In the genomic region with DNA sequence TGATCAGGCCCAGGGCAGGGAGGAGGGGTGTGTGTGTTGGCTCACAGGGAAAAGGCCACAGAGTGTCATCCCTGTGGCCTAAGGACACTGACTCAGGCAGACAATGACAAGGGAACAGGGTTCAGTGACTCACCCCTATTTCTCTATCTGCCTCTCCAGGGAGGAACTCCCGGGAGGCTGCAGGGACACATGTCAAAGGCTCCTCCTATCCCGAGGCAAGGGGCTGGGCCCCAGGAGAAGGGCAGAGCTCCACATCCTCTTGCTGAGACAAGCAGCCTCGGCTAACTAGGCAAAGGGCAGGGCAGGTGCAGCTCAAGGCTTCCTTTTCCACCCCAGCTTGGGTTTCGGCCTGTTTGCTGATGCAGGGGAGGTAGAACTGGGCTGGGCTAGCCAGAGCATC, we compare ENCODE assay signal across 8 mouse cellular contexts. TPM values are rescaled to one million over a fixed set of nuclear protein-coding genes. Genes with fewer than 3 reads are reported as not detected.
A peak's percentile ranks its signal among the peaks of the same experiment; 100 is the strongest.
DNase-seq lines count a peak whose midpoint lies in the region; ATAC-seq and TF ChIP-seq lines count a peak whose summit lies in the region.

No protein-coding gene starts in this region.

- WGBS in kidney, embryonic 16.5 days: 15% methylated on average over 4 of the region's 4 CpGs
- 14% methylated on average over 4 of the region's 4 CpGs for WGBS in small intestine, adult 2 months

- no peaks in the 10 kb centered on the region for H3K27me3 ChIP-seq in testis, adult 2 months (ENCODE audit: control insufficient read depth, insufficient read depth, low read length)
- no peaks in the 10 kb centered on the region for H3K27me3 ChIP-seq in kidney, embryonic 16.5 days (ENCODE audit: insufficient read depth, low read length)
- H3K27me3 ChIP-seq in small intestine, adult 2 months (ENCODE audit: control insufficient read depth, insufficient read depth, low read length): no peaks in the 10 kb centered on the region

- H3K9ac ChIP-seq in kidney, embryonic 16.5 days (replicated peaks; ENCODE audit: low read length): no peak overlapping the region; the same call in 1 of the 2 replicates

- peaks cover 5% of the 10 kb centered on the region for H3K36me3 ChIP-seq in testis, adult 2 months (ENCODE audit: control insufficient read depth, insufficient read depth, low read length)
- peaks cover 19% of the 10 kb centered on the region for H3K36me3 ChIP-seq in kidney, embryonic 16.5 days (ENCODE audit: insufficient read depth, low read length)
- peaks cover 28% of the 10 kb centered on the region for H3K36me3 ChIP-seq in small intestine, adult 2 months (ENCODE audit: control insufficient read depth, insufficient read depth, low read length)

- no peaks in the 10 kb centered on the region for H3K9me3 ChIP-seq in kidney, embryonic 16.5 days (ENCODE audit: low read length)

- ATAC-seq in kidney, embryonic 16.5 days (ENCODE audit: low FRiP score, low TSS enrichment): peak; percentile 55; the same call in 1 of the 2 replicates

- TF ChIP-seq POLR2A in testis, adult 2 months (IDR thresholded peaks at IDR 0.05; ENCODE audit: control insufficient read depth, low read depth, low read length): no peak
- peak; percentile 63; the same call in 1 of the 2 replicates for TF ChIP-seq POLR2A in small intestine, adult 2 months (IDR thresholded peaks at IDR 0.05; ENCODE audit: low read depth, low read length)

- no peak for DNase-seq in testis, postnatal 14 days (ENCODE audit: low spot score)
- DNase-seq in gastrocnemius, adult 8-10 months (ENCODE audit: low spot score in 2 of 2): peak; percentile 80 to 87
- DNase-seq in frontal cortex, postnatal 14 days (ENCODE audit: low spot score in 2 of 2): no peak
- DNase-seq in spleen, postnatal 10 days (ENCODE audit: low spot score in 2 of 2): no peak
- DNase-seq in left cerebral cortex, adult 8-10 months (ENCODE audit: low spot score in 2 of 2): no peak

- H3K4me2 ChIP-seq in kidney, embryonic 16.5 days (replicated peaks; ENCODE audit: low read depth, low read length): no peak overlapping the region

- H3K4me1 ChIP-seq in testis, adult 2 months (ENCODE audit: control insufficient read depth, insufficient read depth, low read length): no peaks in the 10 kb centered on the region
- H3K4me1 ChIP-seq in kidney, embryonic 16.5 days (ENCODE audit: insufficient read depth, low read length): peaks cover 11% of the 10 kb centered on the region; the same call in 1 of the 2 replicates
- H3K4me1 ChIP-seq in small intestine, adult 2 months (ENCODE audit: control insufficient read depth, insufficient read depth, insufficient read length, low read length): peaks cover 18% of the 10 kb centered on the region

- H3K4me3 ChIP-seq in testis, adult 2 months (ENCODE audit: control insufficient read depth, low read depth, low read length): no peak overlapping the region
- H3K4me3 ChIP-seq in kidney, embryonic 16.5 days (ENCODE audit: low read length): no peak overlapping the region
- no peak overlapping the region for H3K4me3 ChIP-seq in small intestine, adult 2 months (ENCODE audit: low read depth, low read length)

- H3K27ac ChIP-seq in testis, adult 2 months (ENCODE audit: control insufficient read depth, insufficient read depth, low read depth, low read length): 0 out of 2 replicates have a peak overlapping the region, but pooled peaks have one; percentile 34
- H3K27ac ChIP-seq in kidney, embryonic 16.5 days (ENCODE audit: low read length): peak overlapping the region; percentile 54
- H3K27ac ChIP-seq in small intestine, adult 2 months (ENCODE audit: insufficient read depth, low read depth, low read length): peak overlapping the region; percentile 81

- no peak for TF ChIP-seq CTCF in testis, adult 2 months (IDR thresholded peaks at IDR 0.05; ENCODE audit: control insufficient read depth, insufficient read depth, insufficient replicate concordance, low read depth, low read length)
- no peak; the same call in 1 of the 2 replicates for TF ChIP-seq CTCF in small intestine, adult 2 months (IDR thresholded peaks at IDR 0.05; ENCODE audit: extremely low read depth, insufficient read length, insufficient replicate concordance, low read depth, low read length)

RNA-seq across cellular contexts. Expression of a gene that starts 12.9 kb away (rescaled TPM):
- polyA plus RNA-seq in testis, adult 2 months (2012; rRNA removed): 7.3 and 8.0 TPM in 2 replicates
- 100 to 1,000 TPM; 111 to 127 (median 125) TPM for total RNA-seq in gastrocnemius, adult 8-10 months (2022)
- 29.6 and 32.6 TPM in 2 replicates for polyA plus RNA-seq in kidney, embryonic 16.5 days (2015; fragmentation: Nextera tagmentation; extraction: Ambion mirVana)
- 14.7 and 33.2 TPM in 2 replicates for polyA plus RNA-seq in small intestine, adult 2 months (2012; rRNA removed)
- 10 to 100 TPM; 26.6 to 40.2 (median 33.5) TPM for total RNA-seq in left cerebral cortex, adult 8-10 months (2022)

RNA-seq across cellular contexts. Expression of a gene that starts 26.0 kb away (rescaled TPM):
- 22.2 and 23.5 TPM in 2 replicates for polyA plus RNA-seq in testis, adult 2 months (2012; rRNA removed)
- 10 to 100 TPM; 39.0 to 44.3 (median 39.3) TPM for total RNA-seq in gastrocnemius, adult 8-10 months (2022)
- polyA plus RNA-seq in kidney, embryonic 16.5 days (2015; fragmentation: Nextera tagmentation; extraction: Ambion mirVana): 167 and 172 TPM in 2 replicates
- polyA plus RNA-seq in small intestine, adult 2 months (2012; rRNA removed): 22.6 and 47.0 TPM in 2 replicates
- 10 to 100 TPM; 38.1 to 43.5 (median 38.2) TPM for total RNA-seq in left cerebral cortex, adult 8-10 months (2022)

RNA-seq across cellular contexts. Expression of a gene that starts 26.4 kb away (rescaled TPM):
- 112 and 118 TPM in 2 replicates for polyA plus RNA-seq in testis, adult 2 months (2012; rRNA removed)
- total RNA-seq in gastrocnemius, adult 8-10 months (2022): 1,000 to 10,000 TPM; 1,068 to 1,166 (median 1,137) TPM
- 281 and 293 TPM in 2 replicates for polyA plus RNA-seq in kidney, embryonic 16.5 days (2015; fragmentation: Nextera tagmentation; extraction: Ambion mirVana)
- polyA plus RNA-seq in small intestine, adult 2 months (2012; rRNA removed): 266 and 416 TPM in 2 replicates
- total RNA-seq in left cerebral cortex, adult 8-10 months (2022): 100 to 1,000 TPM; 453 to 537 (median 485) TPM

RNA-seq across cellular contexts. Expression of a gene that starts 43.5 kb away (rescaled TPM):
- 36.1 and 38.9 TPM in 2 replicates for polyA plus RNA-seq in testis, adult 2 months (2012; rRNA removed)
- total RNA-seq in gastrocnemius, adult 8-10 months (2022): 100 to 1,000 TPM; 191 to 229 (median 196) TPM
- 25.7 and 28.9 TPM in 2 replicates for polyA plus RNA-seq in kidney, embryonic 16.5 days (2015; fragmentation: Nextera tagmentation; extraction: Ambion mirVana)
- polyA plus RNA-seq in small intestine, adult 2 months (2012; rRNA removed): 5.6 and 9.4 TPM in 2 replicates
- total RNA-seq in left cerebral cortex, adult 8-10 months (2022): 100 to 1,000 TPM; 255 to 311 (median 291) TPM

Comparison
In these comparisons a context has a peak if more than half of its experiments do, and no peak if none do; other contexts are left out.
1. DNase-seq: peak in gastrocnemius, adult 8-10 months (2 of 2); none in testis, postnatal 14 days (single experiment), frontal cortex, postnatal 14 days (0 of 2), spleen, postnatal 10 days (0 of 2) and left cerebral cortex, adult 8-10 months (0 of 2).
2. Peak in every context shown above with its lines, with median percentiles within 50 percentile points of each other: H3K27ac ChIP-seq.